Mouse (Mus musculus): ENCODE data around the gene Snw1.
"Not testable (repeated sequence)": the region's sequence is repeated elsewhere in the genome, so short reads cannot be mapped to it uniquely, and the experiment has no call there.

Snw1 gene

GRCm38 (mm10) chr12:87471964-87472786 is at the start of gene Snw1:
TSS of gene Snw1 (minus strand) at chr12:87472274.
- peak; percentile 93 for DNase-seq (ENCODE audit: low spot score)

- DNase-seq (ENCODE audit: low spot score): not testable (repeated sequence)
Measured at GRCm38 (mm10) chr12:87519616-87520015, 47.5 kb upstream of the Snw1 start.

- not testable (repeated sequence) for DNase-seq (ENCODE audit: low spot score)
Measured at GRCm38 (mm10) chr12:87514016-87514415, 41.9 kb upstream of the Snw1 start, which contains the start of gene Gm8300. TSS of gene Gm8300 (plus strand) at chr12:87514316.

DNA sequence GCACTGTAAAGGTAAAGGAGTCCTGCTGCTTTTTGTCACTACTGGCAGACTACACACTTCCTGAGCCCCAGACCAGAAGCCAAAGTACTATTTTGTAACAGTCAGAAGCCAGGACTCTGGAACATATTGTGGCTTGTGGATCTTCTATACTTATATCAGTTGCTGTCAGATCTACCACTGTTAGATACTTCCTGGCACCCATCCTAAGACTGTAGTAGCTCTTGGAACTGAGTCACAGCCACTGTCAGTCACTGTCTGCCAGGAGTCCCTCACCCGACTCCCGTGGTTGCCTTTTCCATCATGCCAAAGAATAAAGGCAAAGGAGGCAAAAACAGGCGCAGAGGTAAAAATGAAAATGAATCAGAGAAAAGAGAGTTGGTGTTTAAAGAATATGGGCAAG is 22.3 kb upstream of the Snw1 start, which contains the start of gene Gm5788:
TSS of gene Gm5788 (plus strand) at position 301 of the 400 bp plus-strand sequence.
- not testable (repeated sequence) for DNase-seq (ENCODE audit: low spot score)

DNA sequence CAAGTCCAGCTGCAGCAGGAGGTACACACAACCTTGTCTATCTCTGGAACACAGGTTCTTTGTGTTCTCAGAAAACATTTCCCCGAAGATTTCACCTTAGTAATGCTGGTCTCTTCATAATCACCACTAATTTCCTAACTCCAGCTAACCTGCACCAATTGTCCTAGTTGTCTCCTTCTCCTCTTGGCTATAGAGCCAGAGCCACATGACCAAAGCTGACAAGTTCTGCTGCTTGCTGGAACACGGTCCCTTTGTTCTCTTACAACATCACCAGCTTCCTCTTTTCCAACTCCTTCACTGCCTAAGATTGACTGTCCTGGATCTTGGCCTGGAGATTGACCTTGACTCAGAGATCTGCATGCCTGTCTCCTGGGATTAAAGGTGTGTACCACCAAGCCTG is 16.6 kb upstream of the Snw1 start:
- DNase-seq (ENCODE audit: low spot score): not testable (repeated sequence)

DNA sequence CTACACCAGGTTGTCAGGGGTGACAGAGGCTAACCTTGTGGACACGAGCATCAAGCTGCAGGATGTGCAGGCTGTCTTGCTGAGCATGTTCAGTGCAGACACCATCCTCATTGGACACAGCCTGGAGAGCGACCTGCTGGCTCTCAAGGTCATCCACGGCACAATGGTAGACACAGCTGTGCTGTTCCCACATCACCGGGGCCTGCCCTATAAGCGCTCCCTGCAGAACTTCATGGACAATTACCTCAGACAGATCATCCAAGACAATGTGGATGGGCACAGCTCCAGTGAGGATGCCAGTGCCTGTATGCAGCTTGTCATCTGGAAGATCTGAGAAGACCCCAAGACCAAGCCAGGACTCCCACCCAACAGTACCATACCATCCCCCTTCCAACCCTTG is 10.4 kb upstream of the Snw1 start:
- not testable (repeated sequence) for DNase-seq (ENCODE audit: low spot score)

DNA sequence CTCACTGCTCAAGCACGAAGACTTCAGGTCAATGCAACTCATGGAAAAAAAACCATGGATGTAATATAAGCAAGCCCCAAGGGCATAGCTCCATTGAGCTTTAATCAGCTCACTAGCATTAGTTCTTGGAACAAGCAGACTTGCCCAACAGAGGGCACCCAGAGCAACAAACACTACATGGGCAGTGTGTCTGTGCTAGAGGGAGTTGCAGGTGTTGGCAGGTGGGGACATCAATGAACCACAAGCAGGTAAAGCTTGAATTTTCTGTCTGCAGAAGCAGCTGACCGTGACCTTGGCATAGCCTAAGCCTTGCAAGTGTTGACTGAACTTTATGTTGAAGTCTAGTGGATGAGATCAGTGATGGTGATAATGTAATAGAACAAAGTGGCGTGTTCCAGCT is 2.7 kb upstream of the Snw1 start:
- no peak for DNase-seq (ENCODE audit: low spot score)

GRCm38 (mm10) chr12:87471421-87471963 is 582 bp downstream of the Snw1 start:
- no peak for DNase-seq (ENCODE audit: low spot score)

DNA sequence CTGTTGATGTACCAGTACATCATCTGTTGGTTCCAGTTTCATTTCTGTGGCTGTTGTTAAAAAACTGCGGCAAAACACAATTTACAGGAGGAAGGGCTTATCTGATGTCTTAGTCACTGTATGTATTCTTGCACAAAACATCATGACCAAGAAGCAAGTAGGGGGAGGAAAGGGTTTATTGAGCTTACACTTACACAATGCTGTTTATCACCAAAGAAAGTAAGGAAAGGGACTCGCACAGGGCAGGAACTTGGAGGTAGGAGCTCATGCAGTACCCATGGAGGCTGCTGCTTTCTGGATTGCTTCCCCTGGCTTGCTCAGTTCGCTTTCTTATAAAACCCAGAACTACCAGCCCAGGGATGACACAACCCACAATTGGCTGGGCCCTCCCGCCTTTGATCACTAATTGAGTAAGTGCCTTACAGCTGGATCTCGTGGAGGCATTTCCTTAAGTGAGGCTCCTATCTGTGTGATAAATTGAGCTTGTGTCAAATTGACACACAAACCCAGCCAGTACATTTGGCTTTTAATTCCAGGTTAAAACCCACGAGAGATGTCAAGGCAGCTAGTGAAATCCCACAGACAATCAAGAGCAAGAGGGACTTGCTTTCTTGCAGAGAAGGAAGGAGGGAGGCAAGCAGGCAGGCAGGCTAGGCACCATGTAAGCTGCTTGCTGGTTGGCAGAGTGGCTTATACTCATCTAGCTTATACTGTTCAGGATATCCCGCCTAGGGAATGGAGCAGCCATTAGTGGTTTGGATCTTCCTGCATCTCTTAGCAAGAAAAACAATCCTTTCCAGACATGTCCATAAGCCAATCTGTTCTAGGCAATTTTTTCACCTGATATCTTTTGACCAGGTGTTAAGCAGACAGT is 1.6 kb downstream of the Snw1 start:
- no peak for DNase-seq (ENCODE audit: low spot score)

GRCm38 (mm10) chr12:87464678-87465297 is 7.3 kb downstream of the Snw1 start:
- no peak for DNase-seq (ENCODE audit: low spot score)

DNA sequence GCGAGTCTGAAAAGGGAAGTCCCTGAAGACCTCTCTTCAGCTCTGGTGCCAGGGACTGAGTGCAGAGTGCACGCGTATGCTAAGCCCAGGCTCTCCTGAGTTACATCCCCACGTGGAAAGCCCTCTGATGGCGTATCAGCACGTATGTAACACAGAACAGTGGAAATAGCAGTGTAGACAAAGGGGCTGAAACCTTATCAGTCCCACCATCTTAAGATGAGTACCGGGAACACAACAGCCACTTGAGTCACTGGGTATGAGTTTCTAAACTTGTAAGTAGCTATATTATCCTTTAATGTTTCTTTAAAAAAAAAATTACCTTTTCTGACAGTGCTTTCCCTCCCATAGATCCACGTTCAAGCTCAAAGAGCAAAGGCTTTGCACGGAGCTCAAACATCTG is 22.6 kb downstream of the Snw1 start:
- no peak for DNase-seq (ENCODE audit: low spot score)

GRCm38 (mm10) chr12:87444211-87444610 is 27.9 kb downstream of the Snw1 start:
- no peak for DNase-seq (ENCODE audit: low spot score)

GRCm38 (mm10) chr12:87443700-87444122 is 28.4 kb downstream of the Snw1 start, which contains the start of the genes Slirp and Alkbh1:
TSS of gene Slirp (plus strand) at chr12:87443896.
TSS of gene Alkbh1 (minus strand) at chr12:87444017.
- peak; percentile 90 for DNase-seq (ENCODE audit: low spot score)

DNA sequence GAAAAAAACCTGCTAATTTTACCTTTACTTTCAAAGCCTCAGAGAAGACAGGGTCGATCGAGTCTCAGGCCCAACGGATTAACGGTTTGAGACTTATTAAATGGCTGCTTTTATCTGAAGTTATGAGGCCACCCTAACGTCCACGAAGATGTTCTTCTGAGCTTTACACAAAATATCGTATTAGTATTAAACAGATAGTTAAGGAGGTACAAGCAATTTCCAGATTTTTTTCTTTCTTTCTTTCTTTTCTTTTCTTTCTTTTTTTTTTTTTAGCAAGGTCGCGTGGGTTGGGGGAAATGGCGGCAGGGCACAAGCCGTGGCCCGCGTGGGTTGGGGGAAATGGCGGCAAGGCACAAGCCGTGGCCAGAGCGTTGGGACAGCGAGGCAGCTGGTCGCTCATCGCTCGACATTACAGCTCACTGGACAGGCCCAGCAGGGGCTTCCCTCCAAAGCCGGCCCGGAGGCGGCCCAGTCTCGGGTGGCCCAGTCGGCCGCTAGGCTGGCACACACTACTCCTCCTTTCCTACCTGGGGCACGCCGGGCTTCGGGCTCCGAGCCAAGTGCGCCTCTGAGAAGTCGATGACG is 28.9 kb downstream of the Snw1 start:
- DNase-seq (ENCODE audit: low spot score): no peak

- DNase-seq (ENCODE audit: low spot score): peak; percentile 49
Measured at GRCm38 (mm10) chr12:87442177-87443114, 29.6 kb downstream of the Snw1 start.

DNA sequence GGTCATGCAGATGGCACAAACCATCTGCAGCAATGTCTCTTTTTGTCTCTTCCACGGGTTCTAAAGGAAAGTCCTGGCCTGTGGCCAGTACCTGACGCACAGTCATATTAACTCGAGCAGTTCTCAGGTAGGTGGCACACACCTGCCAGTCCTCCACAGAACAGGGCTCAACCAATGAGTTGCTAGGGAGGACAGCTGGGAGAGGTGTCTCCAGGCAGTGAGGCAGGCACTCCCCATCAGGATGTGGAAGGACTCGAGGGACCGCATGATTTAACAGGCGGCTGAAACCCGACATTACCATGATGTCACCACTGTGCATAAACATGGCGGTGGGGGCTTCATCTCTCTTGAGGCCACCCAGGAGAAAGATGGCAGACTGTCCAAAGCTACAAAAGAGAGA is 43.2 kb downstream of the Snw1 start:
- DNase-seq (ENCODE audit: low spot score): no peak

DNA sequence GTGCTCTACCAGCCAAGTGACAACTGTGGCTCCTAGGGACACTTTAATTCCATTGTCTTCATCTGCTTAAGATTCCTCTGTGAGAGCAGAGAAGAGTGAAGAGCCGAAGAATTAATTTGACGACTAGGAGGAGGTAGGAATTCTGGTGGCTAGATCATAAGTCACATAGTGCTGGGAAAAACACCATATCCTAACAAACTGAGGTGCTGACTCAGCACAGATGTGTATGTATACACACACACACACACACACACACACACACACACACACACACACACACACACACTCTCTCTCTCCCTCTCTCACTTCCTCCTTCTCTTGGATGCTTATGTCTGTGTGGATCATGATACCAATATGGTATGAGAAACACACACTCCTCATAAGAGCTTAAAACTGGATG is 43.8 kb downstream of the Snw1 start:
- no peak for DNase-seq (ENCODE audit: low spot score)

- no peak for DNase-seq (ENCODE audit: low spot score)
Measured at GRCm38 (mm10) chr12:87426354-87427031, 45.6 kb downstream of the Snw1 start.

- no peak for DNase-seq (ENCODE audit: low spot score)
Measured at GRCm38 (mm10) chr12:87424516-87424915, 47.6 kb downstream of the Snw1 start.

DNA sequence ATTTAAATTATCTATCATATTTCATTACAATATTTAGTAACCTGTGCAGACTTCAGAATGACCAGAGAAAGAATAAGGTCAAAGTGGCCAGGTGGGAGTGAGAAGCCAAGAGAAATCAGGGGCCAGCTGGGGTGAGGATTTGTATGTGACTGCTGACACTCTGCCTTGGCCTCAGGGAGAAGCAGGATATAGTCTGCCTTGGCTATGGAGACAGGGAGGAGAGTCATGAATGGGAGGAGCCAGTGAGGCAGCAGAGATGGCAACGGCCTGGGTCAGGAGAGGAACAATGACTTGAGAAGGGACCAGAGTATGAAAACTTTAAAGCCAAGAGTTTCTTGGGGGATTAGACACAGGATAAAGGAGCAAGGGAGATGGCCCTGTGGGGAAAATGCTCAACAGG is 48.4 kb downstream of the Snw1 start:
- DNase-seq (ENCODE audit: low spot score): no peak

Data from yolk sac, embryonic 10.5 days (tissue).